1 mouse cellular context compared by ENCODE assay signal in genomic region chr4:140689873-140690655, GRCm38 (mm10).
TF ChIP-seq lines count a peak whose summit lies in the region.

No protein-coding gene starts in this region.

TF ChIP-seq in CH12.LX, 34 proteins besides CTCF, POLR2A, EP300 and RAD21:
- TF ChIP-seq TCF12 (IDR thresholded peaks at IDR 0.05; ENCODE audit: low read depth, low read length) (peak; percentile 82), IRF4 (IDR thresholded peaks at IDR 0.05; ENCODE audit: low read depth, low read length) (peak; percentile 26; the same call in 1 of the 2 replicates), ZNF384 (IDR thresholded peaks at IDR 0.05; ENCODE audit: low read depth, low read length) (peak; percentile 85), MAX (IDR thresholded peaks at IDR 0.05; ENCODE audit: low read length) (peak; percentile 94), NELFE (IDR thresholded peaks at IDR 0.05; ENCODE audit: low read depth, low read length) (peak; percentile 37; the same call in 1 of the 2 replicates), BHLHE40 (IDR thresholded peaks at IDR 0.05; ENCODE audit: low read depth, low read length) (peak; percentile 91), ELF1 (IDR thresholded peaks at IDR 0.05; ENCODE audit: low read depth, low read length) (peak; percentile 67), UBTF (IDR thresholded peaks at IDR 0.05; ENCODE audit: low read depth, low read length) (no peak), MXI1 (IDR thresholded peaks at IDR 0.05; ENCODE audit: low read depth, low read length) (peak; percentile 70; the same call in 1 of the 2 replicates), ETS1 (conservative IDR thresholded peaks at IDR 0.05; ENCODE audit: low read depth, low read length) (peak; percentile 25), ZC3H11A (IDR thresholded peaks at IDR 0.05; ENCODE audit: low read depth, low read length) (no peak), MAFK (IDR thresholded peaks at IDR 0.05; ENCODE audit: insufficient replicate concordance, low read length) (peak; percentile 94), JUN (IDR thresholded peaks at IDR 0.05; ENCODE audit: insufficient read depth, low read depth, low read length) (0 out of 2 replicates have a peak, but pooled peaks have one; percentile 4), SIN3A (IDR thresholded peaks at IDR 0.05; ENCODE audit: low read length) (peak; percentile 2; the same call in 1 of the 2 replicates), USF1 (IDR thresholded peaks at IDR 0.05; ENCODE audit: low read depth, low read length) (peak; percentile 92), USF2 (conservative IDR thresholded peaks at IDR 0.05; ENCODE audit: low read depth, low read length) (peak; percentile 90), TBP (conservative IDR thresholded peaks at IDR 0.05; ENCODE audit: low read depth, low read length) (peak; percentile 64; the same call in 1 of the 2 replicates), RCOR1 (conservative IDR thresholded peaks at IDR 0.05; ENCODE audit: low read depth, low read length) (no peak), PAX5 (IDR thresholded peaks at IDR 0.05; ENCODE audit: low read length) (no peak)
